Mouse (Mus musculus) myocyte (in vitro differentiated cells): Measurements from ENCODE around the gene Grb10. TPM values are rescaled to one million over a fixed set of nuclear protein-coding genes. Genes with fewer than 3 reads are reported as not detected.

Source experiments
- H3K27me3 ChIP-seq: one replicate; pipeline ENCODE4 v1.6.1; 2011; ENCODE audit not compliant: control insufficient read depth, insufficient read depth, insufficient read length
- H3K36me3 ChIP-seq: one replicate; pipeline ENCODE4 v1.6.1; 2011; ENCODE audit not compliant: control insufficient read depth, insufficient read depth
- H3K4me2 ChIP-seq: one replicate; pipeline ENCODE4 v1.6.1; 2011; ENCODE audit warnings: low read depth, control low read depth
- H3K4me3 ChIP-seq: one replicate; pipeline ENCODE4 v1.5.1; 2011; ENCODE audit warnings: mild to moderate bottlenecking, control low read depth, moderate library complexity
- H3K79me2 ChIP-seq: one replicate; pipeline ENCODE4 v1.6.1; 2011; ENCODE audit not compliant: control insufficient read depth, insufficient read depth
- H3ac ChIP-seq: one replicate; pipeline ENCODE4 v1.6.1; 2011; ENCODE audit not compliant: control insufficient read depth, insufficient read length
- CEBPB ChIP-seq: IDR thresholded peaks from 2 replicates; pipeline ENCODE4 v1.6.1; 2011; ENCODE audit warnings: mild to moderate bottlenecking, moderate library complexity; ENCODE audit not compliant: poor library complexity, insufficient read depth, severe bottlenecking
- E2F4 ChIP-seq: IDR thresholded peaks from one replicate; pipeline ENCODE4 v1.6.1; 2011; ENCODE audit warnings: mild to moderate bottlenecking, control low read depth, moderate library complexity; ENCODE audit not compliant: insufficient read depth
- MAX ChIP-seq: IDR thresholded peaks from one replicate; pipeline ENCODE4 v1.6.1; 2011; ENCODE audit warnings: low read depth, mild to moderate bottlenecking, control low read depth
- MYOD1 ChIP-seq, 3 experiments: IDR thresholded peaks; one replicate each; pipeline ENCODE4 v1.6.1; 2011; ENCODE audit warnings: control low read depth in 2 of 3, low read depth in 2 of 3, mild to moderate bottlenecking in 2 of 3, moderate library complexity in 1 of 3; ENCODE audit not compliant: insufficient read length in 2 of 3, control insufficient read depth in 1 of 3
- MYOG ChIP-seq, 3 experiments: IDR thresholded peaks; one replicate each; pipeline ENCODE4 v1.6.1; 2011; ENCODE audit warnings: control low read depth in 2 of 3, low read depth in 2 of 3, mild to moderate bottlenecking in 2 of 3; ENCODE audit not compliant: insufficient read length in 2 of 3, control insufficient read depth in 1 of 3, insufficient read depth in 1 of 3
- POLR2A ChIP-seq: IDR thresholded peaks from one replicate; pipeline ENCODE4 v1.6.1; 2011; ENCODE audit warnings: low read depth, mild to moderate bottlenecking, control low read depth, moderate library complexity; ENCODE audit not compliant: insufficient read length
- POLR2AphosphoS2 ChIP-seq: IDR thresholded peaks from one replicate; pipeline ENCODE4 v1.6.1; 2011; ENCODE audit warnings: low read depth, control low read depth; ENCODE audit not compliant: insufficient read length
- REST ChIP-seq: IDR thresholded peaks from one replicate; pipeline ENCODE4 v1.6.1; 2011; ENCODE audit warnings: mild to moderate bottlenecking, control low read depth, moderate library complexity; ENCODE audit not compliant: insufficient read depth, insufficient read length
- SRF ChIP-seq: IDR thresholded peaks from one replicate; pipeline ENCODE4 v1.6.1; 2011; ENCODE audit warnings: low read depth; ENCODE audit not compliant: control insufficient read depth, insufficient read length
- TCF12 ChIP-seq: IDR thresholded peaks from one replicate; pipeline ENCODE4 v1.6.1; 2011; ENCODE audit warnings: mild to moderate bottlenecking, control low read depth; ENCODE audit not compliant: poor library complexity, insufficient read depth, severe bottlenecking
- TCF3 ChIP-seq: IDR thresholded peaks from one replicate; pipeline ENCODE4 v1.6.1; 2011; ENCODE audit warnings: low read depth, control low read depth; ENCODE audit not compliant: insufficient read length
- USF1 ChIP-seq: IDR thresholded peaks from one replicate; pipeline ENCODE4 v1.6.1; 2011; ENCODE audit warnings: low read depth, mild to moderate bottlenecking, control low read depth, moderate library complexity
- polyA plus RNA-seq: library from polyadenylated mRNA; unstranded; fragments of >200 nt; fragmentation: generic; extraction: Trizol; gene quantifications from one replicate; pipeline ENCODE4 v1.2.1, GENCODE M21; 2012; ENCODE audit warnings: missing spikeins

Grb10 gene
- polyA plus RNA-seq, 1 experiment = 0.59 TPM

- Histone ChIP-seq H3K79me2 (no peaks in the 10 kb centered on the region), H3K4me2 (no peak overlapping the region), H3ac (no peak overlapping the region), H3K36me3 (no peaks in the 10 kb centered on the region), H3K27me3 (no peaks in the 10 kb centered on the region), H3K4me3 (no peak overlapping the region)
- no peak for TF ChIP-seq TCF3
- TF ChIP-seq SRF = no peak
- no peak for TF ChIP-seq MYOG (IDR thresholded peaks at IDR 0.05; ENCODE audit: control insufficient read depth in 1 of 3, insufficient read depth in 1 of 3, insufficient read length in 2 of 3, low read depth in 2 of 3)
- no peak for TF ChIP-seq E2F4
- no peak for TF ChIP-seq REST
- TF ChIP-seq CEBPB = no peak
- no peak for TF ChIP-seq USF1
- no peak for TF ChIP-seq POLR2A
- TF ChIP-seq MYOD1 (IDR thresholded peaks at IDR 0.05; ENCODE audit: control insufficient read depth in 1 of 3, insufficient read length in 2 of 3, low read depth in 2 of 3) = no peak
- TF ChIP-seq TCF12 = no peak
- TF ChIP-seq POLR2AphosphoS2 = no peak
- no peak for TF ChIP-seq MAX
Measured at GRCm38 (mm10) chr11:11948321-11948987, 90.0 kb downstream of the Grb10 start.

DNA sequence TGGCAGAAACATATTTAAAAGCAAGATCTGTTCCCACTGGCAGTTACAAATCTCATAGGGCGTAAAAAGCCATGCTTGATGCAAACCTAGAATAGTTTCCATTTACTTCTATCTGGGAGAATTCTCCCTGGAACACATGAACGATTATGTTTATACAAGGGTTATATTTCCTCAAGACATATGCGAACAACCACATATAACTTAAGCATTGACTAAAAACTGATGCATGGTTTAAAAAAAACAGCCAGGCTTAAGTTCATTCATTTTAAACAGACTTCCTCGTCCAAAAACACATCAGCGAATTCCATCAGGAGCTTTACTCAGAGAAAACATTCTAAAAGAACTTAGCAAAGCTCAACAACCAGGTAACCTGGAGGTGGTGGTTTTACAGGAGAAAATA lies 90.6 kb downstream of the Grb10 start:
- Histone ChIP-seq H3K4me2 (no peak overlapping the region), H3K36me3 (no peaks in the 10 kb centered on the region), H3K27me3 (no peaks in the 10 kb centered on the region), H3K4me3 (no peak overlapping the region), H3ac (no peak overlapping the region), H3K79me2 (no peaks in the 10 kb centered on the region)
- TF ChIP-seq REST = no peak
- TF ChIP-seq CEBPB = no peak
- TF ChIP-seq USF1 = no peak
- TF ChIP-seq SRF = no peak
- TF ChIP-seq POLR2A = no peak
- no peak for TF ChIP-seq E2F4
- TF ChIP-seq TCF12 = no peak
- TF ChIP-seq POLR2AphosphoS2 = no peak
- no peak for TF ChIP-seq MAX

GRCm38 (mm10) chr11:11945766-11946165 lies 92.7 kb downstream of the Grb10 start:
- Histone ChIP-seq H3K79me2 (no peaks in the 10 kb centered on the region), H3K36me3 (no peaks in the 10 kb centered on the region), H3K27me3 (no peaks in the 10 kb centered on the region), H3K4me3 (no peak overlapping the region), H3K4me2 (no peak overlapping the region), H3ac (no peak overlapping the region)
- no peak for TF ChIP-seq SRF
- no peak for TF ChIP-seq REST
- no peak for TF ChIP-seq MYOG (IDR thresholded peaks at IDR 0.05; ENCODE audit: control insufficient read depth in 1 of 3, insufficient read depth in 1 of 3, insufficient read length in 2 of 3, low read depth in 2 of 3)
- TF ChIP-seq CEBPB = no peak
- TF ChIP-seq POLR2AphosphoS2 = no peak
- no peak for TF ChIP-seq USF1
- no peak for TF ChIP-seq MAX
- TF ChIP-seq MYOD1 (IDR thresholded peaks at IDR 0.05; ENCODE audit: control insufficient read depth in 1 of 3, insufficient read length in 2 of 3, low read depth in 2 of 3) = no peak
- TF ChIP-seq TCF3 = no peak
- no peak for TF ChIP-seq E2F4
- TF ChIP-seq POLR2A = no peak
- no peak for TF ChIP-seq TCF12

DNA sequence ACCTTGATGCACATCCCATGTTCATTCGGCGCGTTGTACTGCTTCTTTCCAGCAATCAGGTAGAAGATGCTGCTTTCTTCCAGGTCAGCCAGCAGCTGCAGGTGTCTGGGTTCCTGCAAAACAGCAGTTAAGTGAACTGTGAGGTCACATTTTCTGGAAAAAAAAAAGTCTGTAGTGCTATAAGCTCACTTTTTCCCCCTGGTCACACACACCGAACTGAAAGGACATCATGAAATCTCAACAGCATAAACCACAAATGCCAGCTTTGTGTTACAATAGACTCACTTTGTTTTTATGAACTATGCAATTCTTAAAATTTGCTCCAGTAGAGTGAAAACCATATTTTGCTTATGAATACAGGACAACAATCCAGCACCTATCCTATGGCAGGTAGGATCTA lies 93.7 kb downstream of the Grb10 start:
- no peaks in the 10 kb centered on the region for H3K27me3 ChIP-seq
- no peaks in the 10 kb centered on the region for H3K36me3 ChIP-seq
- no peaks in the 10 kb centered on the region for H3K79me2 ChIP-seq
- no peak for TF ChIP-seq POLR2A
- H3ac ChIP-seq = no peak overlapping the region
- no peak overlapping the region for H3K4me2 ChIP-seq
- no peak overlapping the region for H3K4me3 ChIP-seq

DNA sequence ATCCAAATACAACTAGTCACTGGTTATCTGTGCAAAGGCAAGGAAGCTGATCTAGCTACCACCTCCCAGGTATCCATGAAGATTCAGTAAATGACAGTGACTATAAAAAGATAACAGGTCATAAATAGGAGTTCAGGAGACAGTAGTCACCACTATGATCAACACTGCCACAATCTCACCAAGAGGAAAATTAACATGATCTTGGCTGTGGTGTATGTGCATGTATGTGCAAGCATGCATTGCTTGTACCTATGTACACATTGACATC lies 94.5 kb downstream of the Grb10 start:
- Histone ChIP-seq H3K36me3 (no peaks in the 10 kb centered on the region), H3K4me3 (no peak overlapping the region), H3ac (no peak overlapping the region), H3K79me2 (no peaks in the 10 kb centered on the region), H3K27me3 (no peaks in the 10 kb centered on the region), H3K4me2 (no peak overlapping the region)
- TF ChIP-seq POLR2A = no peak
- TF ChIP-seq POLR2AphosphoS2 = no peak
- no peak for TF ChIP-seq USF1
- TF ChIP-seq REST = no peak
- TF ChIP-seq SRF = no peak
- no peak for TF ChIP-seq MYOG (IDR thresholded peaks at IDR 0.05; ENCODE audit: control insufficient read depth in 1 of 3, insufficient read depth in 1 of 3, insufficient read length in 2 of 3, low read depth in 2 of 3)
- no peak for TF ChIP-seq CEBPB
- no peak for TF ChIP-seq MYOD1 (IDR thresholded peaks at IDR 0.05; ENCODE audit: control insufficient read depth in 1 of 3, insufficient read length in 2 of 3, low read depth in 2 of 3)
- TF ChIP-seq TCF3 = no peak
- TF ChIP-seq E2F4 = no peak
- TF ChIP-seq TCF12 = no peak
- TF ChIP-seq MAX = no peak
